Mouse (Mus musculus) stomach, postnatal 0 days (tissue): Measurements from ENCODE around the gene Hspe1. TPM values are rescaled to one million over a fixed set of nuclear protein-coding genes. Genes with fewer than 3 reads are reported as not detected.

Experiments used
- ATAC-seq: fragments of 200-750 bp; cut with Nextera tagmentation; 2 replicates; pipeline ENCODE4 v1.8.0; 2017; ENCODE audit not compliant: low FRiP score, low TSS enrichment
- DNase-seq: peaks from one replicate; pipeline ENCODE4 v3.0.0-alpha.2; 2016; ENCODE audit warnings: low spot score
- H3K27ac ChIP-seq: fragments of 300-500 bp; sonication (generic); replicated peaks from 2 replicates; pipeline ENCODE4 v1.5.1; 2014; ENCODE audit warnings: mild to moderate bottlenecking, control low read depth
- H3K27me3 ChIP-seq: fragments of 300-500 bp; sonication (generic); 2 replicates; pipeline ENCODE4 v1.6.1; 2014; ENCODE audit warnings: low read length; ENCODE audit not compliant: control insufficient read depth, insufficient read depth
- H3K36me3 ChIP-seq: fragments of 300-500 bp; sonication (generic); 2 replicates; pipeline ENCODE4 v1.6.1; 2014; ENCODE audit warnings: low read length, mixed read lengths; ENCODE audit not compliant: control insufficient read depth, insufficient read depth
- H3K4me1 ChIP-seq: fragments of 300-500 bp; sonication (generic); replicated peaks from 2 replicates; pipeline ENCODE4 v1.6.1; 2014; ENCODE audit warnings: antibody characterized with exemption; ENCODE audit not compliant: control insufficient read depth, insufficient read depth
- H3K4me2 ChIP-seq: fragments of 300-500 bp; sonication (generic); replicated peaks from 2 replicates; pipeline ENCODE4 v1.6.1; 2014; ENCODE audit warnings: low read depth, mild to moderate bottlenecking, control low read depth, moderate library complexity
- H3K4me3 ChIP-seq: fragments of 300-500 bp; sonication (generic); 2 replicates; pipeline ENCODE4 v1.5.1; 2014; ENCODE audit warnings: low read depth, low read length, control low read depth
- H3K9ac ChIP-seq: fragments of 300-500 bp; sonication (generic); 2 replicates; pipeline ENCODE4 v1.6.1; 2014; ENCODE audit warnings: mild to moderate bottlenecking, low read length, control low read depth, mixed read lengths
- H3K9me3 ChIP-seq: fragments of 300-500 bp; sonication (generic); 2 replicates; pipeline ENCODE4 v1.6.1; 2016; ENCODE audit warnings: low read length; ENCODE audit not compliant: control insufficient read depth
- CTCF ChIP-seq: IDR thresholded peaks from 2 replicates; pipeline ENCODE4 v1.5.1; 2016; ENCODE audit warnings: antibody characterized with exemption, low read depth, mild to moderate bottlenecking, moderate library complexity
- EP300 ChIP-seq: optimal IDR thresholded peaks from 2 replicates; pipeline ENCODE3; 2016; ENCODE audit warnings: antibody characterized with exemption
- WGBS: fragments of 180-500 bp; shearing (Covaris S2); extraction: QIAGEN DNeasy Blood & Tissue Kit; methylation state at CpG from one replicate; pipeline ENCODE4 v1.1.7; 2014; 5-methylcytosine and 5-hydroxymethylcytosine counted together
- polyA plus RNA-seq: library from polyadenylated mRNA; unstranded; fragments of >200 nt; fragmentation: Nextera tagmentation; extraction: Ambion mirVana; gene quantifications from 2 replicates; pipeline ENCODE4 v1.2.1, GENCODE M21; 2015

The Hspe1 gene
- 295 and 324 TPM in 2 replicates for polyA plus RNA-seq

DNA sequence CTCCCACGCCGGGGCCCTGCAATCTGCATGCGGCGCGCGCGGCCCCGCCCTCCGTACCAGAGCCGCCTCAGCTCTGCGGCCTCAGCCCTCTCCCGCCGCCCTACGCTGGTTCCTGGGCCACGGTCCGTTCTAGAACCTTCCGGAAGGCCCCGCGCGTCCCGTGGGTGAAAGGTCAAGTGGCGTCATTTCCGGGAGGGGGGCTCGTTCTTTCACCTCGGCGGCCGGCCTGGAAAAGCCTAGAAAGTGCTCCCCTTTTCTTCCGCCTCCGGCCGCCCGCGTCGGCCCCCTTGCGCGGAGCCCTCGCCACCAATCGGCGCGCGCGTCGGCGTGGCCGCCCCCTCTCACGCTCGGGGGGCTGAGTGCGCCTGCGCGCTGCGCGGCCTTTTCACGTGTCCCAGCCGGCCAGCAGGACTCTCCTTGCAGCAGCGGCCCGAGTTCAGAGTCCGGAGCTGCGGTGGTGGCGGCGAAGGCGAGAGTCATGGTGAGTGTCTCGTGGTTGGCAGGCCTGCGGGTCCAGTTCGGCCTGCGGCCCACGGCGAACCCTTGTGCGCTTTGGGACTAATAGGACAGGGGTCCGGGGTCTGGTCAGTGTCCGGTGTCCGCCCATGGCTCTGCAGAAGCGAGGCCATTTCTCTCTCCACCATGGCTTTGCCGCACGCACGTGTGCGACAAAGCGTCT lies at the start of gene Hspe1, which contains the start of gene Hspd1:
Gene Hspe1 (plus strand): TSS at position 201 of the 679 bp plus-strand sequence.
Gene Hspd1 (minus strand): TSS at position 312 of the 679 bp plus-strand sequence.
- Histone ChIP-seq H3K4me2 (peak within 1 kb of the TSS; percentile 87), H3K4me1 (0 out of 2 replicates have a peak, but pooled peaks cover 4% of the 10 kb centered on the region), H3K4me3 (peak within 1 kb of the TSS; percentile 92), H3K27me3 (no peaks in the 10 kb centered on the region), H3K27ac (peak within 1 kb of the TSS; percentile 98), H3K9me3 (no peaks in the 10 kb centered on the region), H3K36me3 (peaks cover 11% of the 10 kb centered on the region; the same call in 1 of the 2 replicates), H3K9ac (peak within 1 kb of the TSS; percentile 89)
- DNase-seq (peak; percentile 100), ATAC-seq (peak; percentile 96)
- no peak; the same call in 1 of the 2 replicates for TF ChIP-seq CTCF
- WGBS = under 1% methylated on average over 73 of the region's 76 CpGs

DNA sequence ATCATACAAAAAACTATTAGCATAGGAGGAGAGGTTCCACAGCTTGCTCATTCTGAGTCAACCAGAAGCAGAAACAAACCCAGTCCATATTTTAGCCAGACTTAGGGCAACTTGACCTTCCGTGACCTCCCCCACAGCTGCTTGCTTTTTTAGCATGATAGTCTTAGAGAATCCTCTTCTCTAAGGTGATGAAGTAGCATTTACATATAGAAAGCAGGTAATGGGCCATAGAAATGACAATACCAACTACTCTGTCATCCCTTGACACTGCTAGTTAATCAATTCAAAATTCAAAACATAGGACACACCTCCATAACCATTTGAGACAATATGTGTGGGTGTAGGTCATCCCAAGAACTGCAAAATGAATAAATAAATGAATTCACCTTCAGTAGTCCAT lies 48.0 kb upstream of the Hspe1 start:
- no peaks in the 10 kb centered on the region for H3K4me1 ChIP-seq
- H3K9me3 ChIP-seq = no peaks in the 10 kb centered on the region
- no peaks in the 10 kb centered on the region for H3K36me3 ChIP-seq
- ATAC-seq (no peak), DNase-seq (no peak)
- no peak overlapping the region for H3K4me2 ChIP-seq
- H3K9ac ChIP-seq = no peak overlapping the region
- no peak for TF ChIP-seq CTCF
- no peak for TF ChIP-seq EP300
- WGBS = 79% methylated on average over 1 of the region's 1 CpGs
- H3K27ac ChIP-seq = no peak overlapping the region
- no peaks in the 10 kb centered on the region for H3K27me3 ChIP-seq
- H3K4me3 ChIP-seq = no peak overlapping the region

DNA sequence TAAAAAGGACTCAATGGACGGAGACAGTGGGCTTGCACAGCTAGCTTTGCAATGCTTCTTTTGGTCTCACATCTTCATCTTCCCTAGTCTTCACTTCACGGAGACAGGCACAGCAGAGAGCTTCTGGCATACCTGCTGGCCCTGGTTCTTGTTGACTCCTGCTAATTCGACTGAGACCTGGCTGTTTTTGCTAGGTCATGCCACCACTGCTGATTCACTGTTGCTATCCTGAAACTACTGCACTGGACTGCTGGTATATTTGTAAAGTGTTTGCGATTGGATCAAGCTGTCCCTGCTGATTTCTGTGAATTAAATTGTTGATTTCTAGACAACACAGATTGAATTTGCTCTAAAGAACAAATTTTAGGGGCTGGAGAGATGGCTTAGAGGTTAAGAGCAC lies 46.2 kb upstream of the Hspe1 start:
- Histone ChIP-seq H3K4me2 (no peak overlapping the region), H3K9ac (no peak overlapping the region), H3K4me1 (no peaks in the 10 kb centered on the region), H3K27ac (no peak overlapping the region), H3K4me3 (no peak overlapping the region), H3K36me3 (no peaks in the 10 kb centered on the region), H3K9me3 (no peaks in the 10 kb centered on the region), H3K27me3 (no peaks in the 10 kb centered on the region)
- no peak for DNase-seq
- 88% methylated on average over 4 of the region's 4 CpGs for WGBS
- ATAC-seq = no peak
- TF ChIP-seq CTCF (no peak), EP300 (no peak)

DNA sequence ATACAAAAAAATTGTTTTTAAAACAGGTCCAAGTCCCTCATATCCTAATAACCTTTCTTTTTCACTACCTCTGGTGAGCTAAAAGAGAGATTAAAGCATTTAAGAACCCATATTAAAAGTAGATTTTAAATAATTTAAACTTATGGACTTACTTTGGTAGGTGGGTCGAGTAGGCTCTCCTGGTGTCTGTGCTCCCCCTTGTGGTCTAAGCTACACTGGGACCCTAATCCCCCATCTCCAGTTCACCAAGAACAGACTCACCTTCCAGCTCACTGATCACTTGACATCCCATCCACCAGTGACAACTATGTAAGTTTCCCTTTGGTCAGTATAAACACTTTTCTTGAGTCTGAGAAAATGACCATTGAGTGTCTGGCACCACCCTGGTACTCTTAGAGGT lies 45.7 kb upstream of the Hspe1 start:
- H3K4me3 ChIP-seq = no peak overlapping the region
- no peaks in the 10 kb centered on the region for H3K36me3 ChIP-seq
- no peaks in the 10 kb centered on the region for H3K4me1 ChIP-seq
- no peaks in the 10 kb centered on the region for H3K9me3 ChIP-seq
- 0 out of 2 replicates have a peak, but pooled peaks have one; percentile 20 for TF ChIP-seq CTCF
- no peak for TF ChIP-seq EP300
- no peak overlapping the region for H3K4me2 ChIP-seq
- no peak overlapping the region for H3K9ac ChIP-seq
- ATAC-seq = no peak
- H3K27ac ChIP-seq = no peak overlapping the region
- 73% methylated on average over 1 of the region's 1 CpGs for WGBS
- H3K27me3 ChIP-seq = no peaks in the 10 kb centered on the region
- DNase-seq = no peak

DNA sequence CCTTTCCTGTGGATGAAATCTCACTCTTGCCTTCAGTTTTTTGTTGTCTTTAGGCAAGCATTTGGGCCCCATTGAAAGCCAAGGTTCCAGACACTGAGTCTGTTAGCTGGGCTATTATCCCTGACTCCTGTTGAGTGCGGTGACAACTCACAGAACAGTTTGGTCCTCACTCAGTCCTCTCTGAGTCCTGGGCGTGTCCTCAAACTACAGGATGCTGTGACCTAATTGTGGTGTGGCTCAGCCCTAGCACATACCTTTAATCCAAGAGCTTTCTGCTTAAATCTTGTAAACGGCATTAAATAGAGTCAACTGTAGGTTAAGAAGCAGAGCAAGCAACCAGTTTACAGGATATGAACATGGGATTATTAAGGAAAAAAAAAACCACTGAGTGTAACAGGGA lies 44.8 kb upstream of the Hspe1 start:
- H3K27me3 ChIP-seq = no peaks in the 10 kb centered on the region
- H3K4me2 ChIP-seq = no peak overlapping the region
- ATAC-seq (no peak), DNase-seq (no peak)
- WGBS = 71% methylated on average over 3 of the region's 3 CpGs
- no peaks in the 10 kb centered on the region for H3K9me3 ChIP-seq
- H3K27ac ChIP-seq = no peak overlapping the region
- H3K4me3 ChIP-seq = no peak overlapping the region
- H3K9ac ChIP-seq = no peak overlapping the region
- H3K36me3 ChIP-seq = no peaks in the 10 kb centered on the region
- no peaks in the 10 kb centered on the region for H3K4me1 ChIP-seq
- TF ChIP-seq EP300 (no peak), CTCF (no peak)

DNA sequence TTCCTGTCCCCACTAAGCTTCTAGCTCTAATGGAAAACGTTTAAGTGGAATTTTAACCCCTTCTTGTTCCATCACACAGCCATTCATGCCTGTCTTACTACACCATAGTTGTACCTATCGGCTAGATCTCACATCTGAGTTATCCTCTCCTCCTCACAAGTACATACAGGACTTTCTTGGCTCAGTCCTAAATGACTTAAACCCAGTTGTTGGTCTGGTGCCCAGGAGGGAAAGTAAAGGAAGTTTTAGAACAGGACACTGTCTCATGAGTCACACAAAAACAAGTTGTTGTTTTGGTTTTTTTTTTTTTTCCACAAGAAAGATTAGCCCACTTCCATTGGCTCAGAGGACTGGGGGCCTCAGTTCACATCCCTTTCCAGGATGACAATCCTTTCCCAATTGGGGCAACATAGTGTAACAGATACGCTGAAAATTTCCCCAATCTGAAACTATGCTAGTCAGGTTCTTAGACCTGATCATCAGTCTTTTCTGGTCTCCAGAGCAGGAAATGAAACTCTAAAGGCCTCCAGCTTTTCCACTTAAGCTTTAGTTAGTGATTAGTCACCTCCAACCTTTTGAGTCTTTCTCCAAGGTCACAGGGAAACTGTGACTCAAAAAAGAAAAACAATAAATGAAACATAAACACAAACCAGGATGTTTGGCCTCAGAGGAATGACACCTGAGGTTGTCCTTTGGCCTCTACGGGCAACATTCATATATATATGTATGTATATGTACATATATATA lies 38.9 kb upstream of the Hspe1 start:
- ATAC-seq (no peak), DNase-seq (no peak)
- no peak overlapping the region for H3K9ac ChIP-seq
- H3K27me3 ChIP-seq = no peaks in the 10 kb centered on the region
- no peak overlapping the region for H3K4me2 ChIP-seq
- H3K9me3 ChIP-seq = no peaks in the 10 kb centered on the region
- no peak for TF ChIP-seq EP300
- TF ChIP-seq CTCF = no peak
- H3K36me3 ChIP-seq = no peaks in the 10 kb centered on the region
- H3K4me1 ChIP-seq = peaks cover 2% of the 10 kb centered on the region; the same call in 1 of the 2 replicates
- no peak overlapping the region for H3K27ac ChIP-seq
- no peak overlapping the region for H3K4me3 ChIP-seq
- WGBS = 49% methylated on average over 4 of the region's 4 CpGs
